Mouse (Mus musculus) heart, postnatal 0 days (tissue): ENCODE results near the gene Fut8. TPM values are rescaled to one million over a fixed set of nuclear protein-coding genes. Genes with fewer than 3 reads are reported as not detected.
"Not testable (repeated sequence)": the region's sequence is repeated elsewhere in the genome, so short reads cannot be mapped to it uniquely, and the experiment has no call there.

Source experiments
- ATAC-seq: fragments of 200-750 bp; cut with Nextera tagmentation; 2 replicates; pipeline ENCODE4 v1.8.0; 2017; ENCODE audit warnings: low read depth, moderate number of reproducible peaks, moderate library complexity; ENCODE audit not compliant: insufficient read depth
- DNase-seq: peaks from one replicate; pipeline ENCODE4 v3.0.0-alpha.2; 2016; ENCODE audit warnings: low spot score
- H3K27ac ChIP-seq: fragments of 300-500 bp; sonication (generic); 2 replicates; pipeline ENCODE4 v1.5.1; 2014; ENCODE audit warnings: low read depth, mild to moderate bottlenecking
- H3K27me3 ChIP-seq: fragments of 300-500 bp; sonication (generic); 2 replicates; pipeline ENCODE4 v1.6.1; 2014; ENCODE audit warnings: low read length, mixed read lengths; ENCODE audit not compliant: control insufficient read depth, insufficient read depth
- H3K36me3 ChIP-seq: fragments of 300-500 bp; sonication (generic); replicated peaks from 2 replicates; pipeline ENCODE4 v1.6.1; 2014; ENCODE audit warnings: low read length, mixed read lengths; ENCODE audit not compliant: control insufficient read depth, insufficient read depth
- H3K4me1 ChIP-seq: fragments of 300-500 bp; sonication (generic); 2 replicates; pipeline ENCODE4 v1.6.1; 2014; ENCODE audit warnings: antibody characterized with exemption; ENCODE audit not compliant: control insufficient read depth, insufficient read depth
- H3K4me2 ChIP-seq: fragments of 300-500 bp; sonication (generic); 2 replicates; pipeline ENCODE4 v1.6.1; 2014; ENCODE audit warnings: low read depth, mild to moderate bottlenecking, low read length, moderate library complexity
- H3K4me3 ChIP-seq: fragments of 300-500 bp; sonication (generic); 2 replicates; pipeline ENCODE4 v1.5.1; 2014; ENCODE audit warnings: low read depth, low read length
- H3K9ac ChIP-seq: fragments of 300-500 bp; sonication (generic); replicated peaks from 2 replicates; pipeline ENCODE4 v1.6.1; 2014; ENCODE audit warnings: low read depth, low read length, mixed read lengths
- H3K9me3 ChIP-seq: fragments of 300-500 bp; sonication (generic); replicated peaks from 2 replicates; pipeline ENCODE4 v1.6.1; 2016; ENCODE audit warnings: low read length; ENCODE audit not compliant: control insufficient read depth
- CTCF ChIP-seq: IDR thresholded peaks from 2 replicates; pipeline ENCODE4 v1.5.1; 2016; ENCODE audit warnings: antibody characterized with exemption, control low read depth, low read depth
- EP300 ChIP-seq: IDR thresholded peaks from 2 replicates; pipeline ENCODE4 v1.6.1; 2016; ENCODE audit warnings: antibody characterized with exemption, low read depth
- WGBS: fragments of 180-500 bp; shearing (Covaris S2); extraction: QIAGEN DNeasy Blood & Tissue Kit; methylation state at CpG from one replicate; pipeline ENCODE4 v1.1.7; 2014; 5-methylcytosine and 5-hydroxymethylcytosine counted together
- polyA plus RNA-seq: library from polyadenylated mRNA; unstranded; fragments of >200 nt; fragmentation: Nextera tagmentation; extraction: Ambion mirVana; gene quantifications from 2 replicates; pipeline ENCODE4 v1.2.1, GENCODE M21; 2015
- total RNA-seq: library from RNA; depleted of rRNA; stranded (reverse); fragments of >200 nt; gene quantifications from 2 replicates; pipeline ENCODE4 v1.2.3, GENCODE M21; 2014; ENCODE audit warnings: low replicate concordance

Gene Fut8
- total and polyA plus RNA-seq, 2 experiments from 2014 or later: 11.1 to 20.2 TPM

- no peaks in the 10 kb centered on the region for H3K36me3 ChIP-seq
- H3K9me3 ChIP-seq: no peaks in the 10 kb centered on the region
- TF ChIP-seq CTCF (no peak), EP300 (no peak)
- H3K4me2 ChIP-seq: no peak overlapping the region
- 75% methylated on average over 7 of the region's 7 CpGs for WGBS
- ATAC-seq (no peak), DNase-seq (no peak)
- H3K4me1 ChIP-seq: no peaks in the 10 kb centered on the region
- no peak overlapping the region for H3K4me3 ChIP-seq
- H3K27me3 ChIP-seq: no peaks in the 10 kb centered on the region
- no peak overlapping the region for H3K27ac ChIP-seq
- no peak overlapping the region for H3K9ac ChIP-seq
Measured at GRCm38 (mm10) chr12:77510758-77511157, 272.8 kb downstream of the Fut8 start.

GRCm38 (mm10) chr12:77511206-77511605, 273.3 kb downstream of the Fut8 start:
- WGBS: 83% methylated on average over 9 of the region's 9 CpGs
- no peak overlapping the region for H3K9ac ChIP-seq
- no peaks in the 10 kb centered on the region for H3K4me1 ChIP-seq
- H3K27ac ChIP-seq: no peak overlapping the region
- DNase-seq (no peak), ATAC-seq (no peak)
- TF ChIP-seq EP300 (no peak), CTCF (no peak)
- no peak overlapping the region for H3K4me2 ChIP-seq
- no peaks in the 10 kb centered on the region for H3K9me3 ChIP-seq
- H3K36me3 ChIP-seq: no peaks in the 10 kb centered on the region
- H3K4me3 ChIP-seq: no peak overlapping the region
- no peaks in the 10 kb centered on the region for H3K27me3 ChIP-seq

- no peak overlapping the region for H3K4me2 ChIP-seq
- TF ChIP-seq EP300: no peak
- TF ChIP-seq CTCF: no peak
- H3K9me3 ChIP-seq: no peaks in the 10 kb centered on the region
- no peaks in the 10 kb centered on the region for H3K4me1 ChIP-seq
- no peak for ATAC-seq
- no peak overlapping the region for H3K9ac ChIP-seq
- no peak overlapping the region for H3K27ac ChIP-seq
- H3K4me3 ChIP-seq: no peak overlapping the region
- H3K27me3 ChIP-seq: no peaks in the 10 kb centered on the region
- no peaks in the 10 kb centered on the region for H3K36me3 ChIP-seq
- no peak for DNase-seq
- 71% methylated on average over 3 of the region's 3 CpGs for WGBS
Measured at GRCm38 (mm10) chr12:77511631-77512030, 273.7 kb downstream of the Fut8 start.

GRCm38 (mm10) chr12:77516805-77517204, 278.9 kb downstream of the Fut8 start:
- ATAC-seq (no peak), DNase-seq (no peak)
- Histone ChIP-seq H3K9ac (no peak overlapping the region), H3K4me1 (no peaks in the 10 kb centered on the region), H3K9me3 (no peaks in the 10 kb centered on the region), H3K4me3 (no peak overlapping the region), H3K27ac (no peak overlapping the region), H3K4me2 (no peak overlapping the region), H3K27me3 (no peaks in the 10 kb centered on the region), H3K36me3 (no peaks in the 10 kb centered on the region)
- WGBS: 79% methylated on average over 6 of the region's 6 CpGs
- no peak for TF ChIP-seq CTCF
- TF ChIP-seq EP300: no peak

GRCm38 (mm10) chr12:77517691-77518090, 279.8 kb downstream of the Fut8 start:
- DNase-seq (no peak), ATAC-seq (no peak)
- 80% methylated on average over 12 of the region's 12 CpGs for WGBS
- no peaks in the 10 kb centered on the region for H3K36me3 ChIP-seq
- H3K9me3 ChIP-seq: no peaks in the 10 kb centered on the region
- TF ChIP-seq CTCF: no peak
- TF ChIP-seq EP300: no peak
- H3K9ac ChIP-seq: no peak overlapping the region
- no peak overlapping the region for H3K27ac ChIP-seq
- no peak overlapping the region for H3K4me3 ChIP-seq
- no peaks in the 10 kb centered on the region for H3K4me1 ChIP-seq
- H3K4me2 ChIP-seq: no peak overlapping the region
- no peaks in the 10 kb centered on the region for H3K27me3 ChIP-seq

GRCm38 (mm10) chr12:77519534-77520102, 281.7 kb downstream of the Fut8 start:
- Histone ChIP-seq H3K27ac (no peak overlapping the region), H3K36me3 (no peaks in the 10 kb centered on the region), H3K9ac (no peak overlapping the region), H3K9me3 (no peaks in the 10 kb centered on the region), H3K27me3 (no peaks in the 10 kb centered on the region), H3K4me1 (no peaks in the 10 kb centered on the region), H3K4me3 (no peak overlapping the region), H3K4me2 (no peak overlapping the region)
- ATAC-seq: no peak
- DNase-seq: no peak
- 70% methylated on average over 6 of the region's 6 CpGs for WGBS
- TF ChIP-seq EP300 (no peak), CTCF (no peak)

GRCm38 (mm10) chr12:77524014-77524413, 286.1 kb downstream of the Fut8 start:
- H3K4me1 ChIP-seq, H3K9me3 ChIP-seq, H3K27ac ChIP-seq, H3K36me3 ChIP-seq, DNase-seq, H3K4me2 ChIP-seq, H3K9ac ChIP-seq, ATAC-seq, H3K27me3 ChIP-seq, H3K4me3 ChIP-seq: not testable (repeated sequence)
- 64% methylated on average over 2 of the region's 4 CpGs for WGBS
